Mouse (Mus musculus) ES-E14 (cell line): ENCODE data around the gene Hspa4. TPM values are rescaled to one million over a fixed set of nuclear protein-coding genes. Genes with fewer than 3 reads are reported as not detected.

Source experiments
- DNase-seq: peaks from one replicate; pipeline ENCODE4 v3.0.0-alpha.2; 2013; ENCODE audit warnings: low read depth, low spot score
- H3K27ac ChIP-seq: 2 replicates; pipeline ENCODE4 v1.5.1; 2012; ENCODE audit warnings: low read depth, mild to moderate bottlenecking, low read length, moderate library complexity, mixed read lengths; ENCODE audit not compliant: poor library complexity, insufficient read depth, severe bottlenecking
- H3K36me3 ChIP-seq: 2 replicates; pipeline ENCODE4 v1.6.1; 2012; ENCODE audit warnings: mild to moderate bottlenecking, low read length, moderate library complexity, mixed read lengths; ENCODE audit not compliant: control insufficient read depth, poor library complexity, insufficient read depth, severe bottlenecking
- H3K4me1 ChIP-seq, 2 experiments: fragments of 150-350 bp in 1 of 2; sonication (generic) in 1 of 2; 2 replicates each; pipeline ENCODE4 v1.6.1; 2012; ENCODE audit warnings: low read length in 2 of 2, mild to moderate bottlenecking in 1 of 2, mixed read lengths in 1 of 2; ENCODE audit not compliant: control insufficient read depth in 2 of 2, insufficient read depth in 2 of 2, poor library complexity in 1 of 2
- H3K4me3 ChIP-seq, 2 experiments: fragments of 150-350 bp in 1 of 2; sonication (generic) in 1 of 2; 2 replicates each; pipeline ENCODE4 v1.5.1; 2012; ENCODE audit warnings: low read length in 2 of 2, low read depth in 1 of 2, mild to moderate bottlenecking in 1 of 2, mixed read lengths in 1 of 2; ENCODE audit not compliant: insufficient read depth in 1 of 2, poor library complexity in 1 of 2, severe bottlenecking in 1 of 2
- H3K9ac ChIP-seq: 2 replicates; pipeline ENCODE4 v1.6.1; 2012; ENCODE audit warnings: low read depth, mild to moderate bottlenecking, low read length, mixed read lengths; ENCODE audit not compliant: poor library complexity, insufficient read depth, severe bottlenecking
- H3K9me3 ChIP-seq: fragments of 150-350 bp; sonication (generic); 2 replicates; pipeline ENCODE4 v1.6.1; 2012; ENCODE audit warnings: low read depth, mild to moderate bottlenecking, low read length; ENCODE audit not compliant: control insufficient read depth, insufficient read depth
- CHD2 ChIP-seq: IDR thresholded peaks from 2 replicates; pipeline ENCODE4 v1.6.1; 2014; ENCODE audit warnings: mild to moderate bottlenecking, low read depth, low read length, inconsistent platforms
- HCFC1 ChIP-seq: IDR thresholded peaks from 2 replicates; pipeline ENCODE4 v1.6.1; 2012; ENCODE audit warnings: low read length, inconsistent platforms, borderline replicate concordance; ENCODE audit not compliant: insufficient read depth
- MAFK ChIP-seq: IDR thresholded peaks from 2 replicates; pipeline ENCODE4 v1.6.1; 2014; ENCODE audit warnings: mild to moderate bottlenecking, low read depth, low read length, inconsistent platforms; ENCODE audit not compliant: insufficient read depth
- ZC3H11A ChIP-seq: IDR thresholded peaks from 2 replicates; pipeline ENCODE4 v1.6.1; 2012; ENCODE audit warnings: low read depth, mild to moderate bottlenecking, inconsistent platforms, low read length, borderline replicate concordance
- ZNF384 ChIP-seq: IDR thresholded peaks from 2 replicates; pipeline ENCODE4 v1.6.1; 2012; ENCODE audit warnings: low read depth, low read length, inconsistent platforms
- in situ Hi-C, 2 experiments: fragments of 600-800 bp; cut with MboI; formaldehyde crosslinking; loops; one replicate each; pipeline ENCODE4 v1.15.1; 2025; ENCODE audit warnings: low sequenced_read_pairs in 2 of 2, inconsistent platforms in 1 of 2; ENCODE audit not compliant: unreplicated experiment in 2 of 2
- total RNA-seq: library from RNA; depleted of rRNA; stranded (reverse); fragments of 300-350 nt; gene quantifications from 2 replicates; pipeline ENCODE4 v1.2.3, GENCODE M21; 2012

Hspa4 gene
- total RNA-seq, 1 experiment: 280 TPM

- TF ChIP-seq HCFC1: no peak
- TF ChIP-seq MAFK: no peak
- no peak for TF ChIP-seq ZC3H11A
- no peak for TF ChIP-seq CHD2
- TF ChIP-seq ZNF384: no peak
- Histone ChIP-seq H3K27ac (peak overlapping the region; percentile 14; the same call in 1 of the 2 replicates), H3K4me1 (peaks cover 7 to 14% of the 10 kb centered on the region in 2 experiments; a peak in 3 of 4 replicates), H3K9ac (no peak overlapping the region), H3K4me3 (no peak overlapping the region), H3K36me3 (no peaks in the 10 kb centered on the region), H3K9me3 (no peaks in the 10 kb centered on the region)
- in situ Hi-C loops: no loop called here
- DNase-seq: no peak
These were observed 11.1 kb upstream of the Hspa4 start for GRCm38 (mm10) chr11:53311385-53311784.

- no peak for TF ChIP-seq ZNF384
- no peak for TF ChIP-seq CHD2
- H3K4me1 ChIP-seq: peaks cover 7 to 14% of the 10 kb centered on the region in 2 experiments; a peak in 3 of 4 replicates
- no peak overlapping the region for H3K9ac ChIP-seq
- in situ Hi-C loops: no loop called here
- H3K4me3 ChIP-seq: no peak overlapping the region
- H3K27ac ChIP-seq: no peak overlapping the region
- no peaks in the 10 kb centered on the region for H3K36me3 ChIP-seq
- DNase-seq: no peak
- no peaks in the 10 kb centered on the region for H3K9me3 ChIP-seq
These were observed 8.6 kb upstream of the Hspa4 start for GRCm38 (mm10) chr11:53308884-53309310.

GRCm38 (mm10) chr11:53308251-53308864 is 8.1 kb upstream of the Hspa4 start:
- no peak overlapping the region for H3K27ac ChIP-seq
- H3K36me3 ChIP-seq: no peaks in the 10 kb centered on the region
- no peak overlapping the region for H3K9ac ChIP-seq
- DNase-seq: no peak
- H3K4me1 ChIP-seq: peaks cover 7 to 14% of the 10 kb centered on the region in 2 experiments; a peak in 3 of 4 replicates
- H3K9me3 ChIP-seq: no peaks in the 10 kb centered on the region
- no peak overlapping the region for H3K4me3 ChIP-seq
- in situ Hi-C loops: no loop called here
- TF ChIP-seq ZNF384 (no peak), MAFK (no peak), HCFC1 (no peak), CHD2 (no peak)

GRCm38 (mm10) chr11:53307558-53308065 is 7.4 kb upstream of the Hspa4 start:
- no peak overlapping the region for H3K4me3 ChIP-seq
- no peak overlapping the region for H3K9ac ChIP-seq
- TF ChIP-seq ZC3H11A (no peak), MAFK (no peak), ZNF384 (no peak), HCFC1 (no peak), CHD2 (no peak)
- in situ Hi-C loops: no loop called here
- peaks cover 5 to 14% of the 10 kb centered on the region in 2 experiments; a peak in 3 of 4 replicates for H3K4me1 ChIP-seq
- no peaks in the 10 kb centered on the region for H3K36me3 ChIP-seq
- H3K27ac ChIP-seq: no peak overlapping the region
- no peak for DNase-seq
- no peaks in the 10 kb centered on the region for H3K9me3 ChIP-seq
